Mouse (Mus musculus) ES-CJ7 (cell line): ENCODE results near the gene Cnpy4.
"Not testable (repeated sequence)": the region's sequence is repeated elsewhere in the genome, so short reads cannot be mapped to it uniquely, and the experiment has no call there.

Experiments used
- DNase-seq: peaks from one replicate; pipeline ENCODE4 v3.0.0; 2011; ENCODE audit warnings: low read depth, low spot score

Cnpy4 gene

GRCm38 (mm10) chr5:138202086-138202485 lies 14.8 kb downstream of the Cnpy4 start:
- DNase-seq: no peak

- no peak for DNase-seq
Measured at GRCm38 (mm10) chr5:138207253-138207652, 20.0 kb downstream of the Cnpy4 start.

- DNase-seq: no peak
Measured at GRCm38 (mm10) chr5:138207873-138208272, 20.6 kb downstream of the Cnpy4 start.

- not testable (repeated sequence) for DNase-seq
Measured at GRCm38 (mm10) chr5:138216632-138217031, 29.3 kb downstream of the Cnpy4 start.

- no peak for DNase-seq
Measured at GRCm38 (mm10) chr5:138219864-138220263, 32.6 kb downstream of the Cnpy4 start.

GRCm38 (mm10) chr5:138222111-138222510 lies 34.8 kb downstream of the Cnpy4 start:
- DNase-seq: peak; percentile 71

GRCm38 (mm10) chr5:138223287-138223686 lies 36.0 kb downstream of the Cnpy4 start:
- DNase-seq: no peak

GRCm38 (mm10) chr5:138225700-138226099 lies 38.4 kb downstream of the Cnpy4 start, which contains the start of gene Nxpe5:
Gene Nxpe5, plus strand, starts transcription at chr5:138225898.
- no peak for DNase-seq

GRCm38 (mm10) chr5:138226491-138226890 lies 39.2 kb downstream of the Cnpy4 start:
- DNase-seq: no peak

GRCm38 (mm10) chr5:138227367-138227766 lies 40.1 kb downstream of the Cnpy4 start:
- no peak for DNase-seq

- DNase-seq: peak; percentile 65
Measured at GRCm38 (mm10) chr5:138228026-138228425, 40.7 kb downstream of the Cnpy4 start.

GRCm38 (mm10) chr5:138229511-138229910 lies 42.2 kb downstream of the Cnpy4 start:
- DNase-seq: no peak

- DNase-seq: no peak
Measured at GRCm38 (mm10) chr5:138233778-138234177, 46.5 kb downstream of the Cnpy4 start.

GRCm38 (mm10) chr5:138234224-138234623 lies 46.9 kb downstream of the Cnpy4 start:
- DNase-seq: no peak

GRCm38 (mm10) chr5:138241511-138241910 lies 54.2 kb downstream of the Cnpy4 start:
- no peak for DNase-seq
